Mouse (Mus musculus): ENCODE measurements around the gene Ldlr. TPM values are rescaled to one million over a fixed set of nuclear protein-coding genes. Genes with fewer than 3 reads are reported as not detected.
"Not testable (repeated sequence)": the region's sequence is repeated elsewhere in the genome, so short reads cannot be mapped to it uniquely, and the experiment has no call there.

Ldlr gene
- total RNA-seq, 2 experiments from 2014 or later: 8.4 to 11.5 TPM

DNA sequence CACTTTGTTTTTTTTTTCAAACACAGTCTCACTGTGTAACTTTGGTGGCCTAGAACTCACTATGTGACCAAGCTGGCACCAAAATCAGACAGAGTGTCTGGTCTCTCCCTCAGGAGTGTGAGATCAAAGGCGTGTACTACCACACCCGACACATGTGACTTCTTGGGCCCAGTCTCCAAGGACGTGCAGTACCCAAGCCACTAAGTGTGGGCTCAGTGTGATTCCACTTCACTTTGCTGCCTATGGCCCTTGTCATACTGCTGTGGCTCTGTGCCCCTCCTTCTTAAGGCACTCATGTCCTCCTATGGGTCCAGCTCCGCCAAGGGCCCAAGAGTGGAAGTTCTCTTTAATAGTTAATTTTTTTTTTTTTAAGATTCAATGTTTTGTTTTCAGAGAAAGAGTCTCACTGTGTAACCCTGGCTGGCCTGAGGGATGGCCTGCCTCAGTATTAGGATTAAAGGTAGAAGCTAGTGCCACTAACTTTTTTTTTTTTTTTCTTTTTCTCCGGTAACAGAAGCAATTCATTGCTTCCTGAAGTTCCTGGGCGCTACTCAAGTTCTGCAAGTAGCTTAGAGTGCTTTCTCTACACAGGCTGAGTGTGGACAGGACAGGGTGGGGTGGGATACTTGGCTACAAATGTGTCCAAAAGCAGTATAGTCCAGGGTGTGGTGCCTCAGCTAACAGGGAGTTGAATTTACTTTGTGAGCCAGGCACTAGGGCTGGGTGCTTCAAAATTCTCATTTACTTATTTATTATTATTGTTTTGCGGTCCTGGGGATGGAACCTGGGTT is 61.4 kb downstream of the Ldlr start:
- ATAC-seq (replicated peaks; ENCODE audit: low FRiP score, low TSS enrichment, poor library complexity, severe bottlenecking): no peak

DNA sequence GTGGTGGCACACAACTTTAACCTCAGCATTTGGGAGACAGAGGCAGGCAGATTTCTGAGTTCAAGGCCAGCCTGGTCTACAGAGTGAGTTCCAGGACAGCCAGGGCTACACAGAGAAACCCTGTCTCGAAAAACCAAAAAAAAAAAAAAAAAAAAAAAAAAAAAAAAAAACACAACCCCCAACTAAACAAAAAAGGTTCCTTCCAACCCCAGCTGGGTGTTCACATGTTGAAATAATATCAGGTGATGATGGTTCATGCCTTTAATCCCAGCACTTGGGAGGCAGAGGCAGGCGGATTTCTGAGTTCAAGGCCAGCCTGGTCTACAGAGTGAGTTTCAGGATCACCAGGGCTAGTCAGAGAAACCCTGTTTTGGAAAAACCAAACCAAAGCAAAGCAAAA is 63.0 kb downstream of the Ldlr start:
- not testable (repeated sequence) for ATAC-seq (replicated peaks; ENCODE audit: low FRiP score, low TSS enrichment, poor library complexity, severe bottlenecking)

DNA sequence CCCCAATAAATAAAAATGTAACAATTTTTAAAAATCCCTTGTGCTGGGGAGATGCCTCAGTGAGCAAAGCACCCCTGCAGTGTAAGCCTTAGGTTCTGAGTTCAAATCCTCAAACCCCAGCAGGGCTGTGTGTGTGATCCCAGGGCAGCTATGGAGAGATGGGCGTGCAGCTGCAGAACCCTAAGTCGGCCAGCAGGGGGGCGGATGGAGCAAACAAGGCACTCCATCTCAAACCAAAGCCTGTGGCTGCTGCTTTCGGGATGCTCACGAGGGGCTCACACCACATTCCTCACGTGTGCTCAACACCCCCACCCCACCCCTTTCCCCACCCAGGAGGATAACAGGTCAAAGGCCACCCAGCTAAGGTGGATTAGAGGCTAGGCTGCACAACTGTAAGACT is 63.6 kb downstream of the Ldlr start:
- peak; percentile 86 for ATAC-seq (replicated peaks; ENCODE audit: low FRiP score, low TSS enrichment, poor library complexity, severe bottlenecking)

DNA sequence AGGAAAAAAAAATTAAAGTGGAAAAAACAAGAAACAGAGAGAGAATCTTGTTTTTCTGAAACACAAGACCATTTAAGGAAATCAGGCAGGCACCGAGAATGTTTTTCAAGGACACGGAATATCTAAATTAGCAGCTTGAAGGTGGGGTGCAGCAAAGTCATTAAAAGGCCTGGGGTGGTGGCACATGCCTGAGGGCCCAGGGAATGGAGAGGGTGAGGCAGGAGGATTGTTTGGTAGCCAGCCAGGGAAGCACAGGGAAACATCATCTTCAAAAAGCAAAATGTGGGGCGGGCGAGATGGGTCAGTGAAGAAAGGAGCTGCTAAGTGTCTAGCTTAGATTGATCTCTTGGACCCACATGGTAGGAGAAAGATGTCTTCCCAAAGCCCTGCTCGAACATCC is 64.4 kb downstream of the Ldlr start:
- ATAC-seq (replicated peaks; ENCODE audit: low FRiP score, low TSS enrichment, poor library complexity, severe bottlenecking): no peak

DNA sequence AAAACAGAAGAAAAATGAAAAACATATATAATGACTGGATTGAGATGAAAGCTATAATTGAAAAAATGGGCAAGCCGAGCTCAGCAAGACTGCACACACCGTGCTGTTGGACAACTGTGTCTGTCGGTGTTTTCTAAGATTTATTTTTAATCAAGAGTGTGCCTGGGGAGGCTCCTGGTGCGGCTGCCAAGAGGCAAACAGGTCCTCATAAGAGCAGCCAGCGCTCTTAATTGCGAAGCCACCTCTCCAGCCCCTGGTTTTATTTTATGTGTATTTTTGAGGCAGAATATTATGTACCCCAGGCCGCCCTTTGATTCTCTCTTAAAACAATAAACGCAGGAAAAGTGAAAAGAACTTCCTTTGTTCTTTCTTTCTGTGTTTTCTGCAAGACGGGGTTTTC is 65.0 kb downstream of the Ldlr start:
- no peak for ATAC-seq (replicated peaks; ENCODE audit: low FRiP score, low TSS enrichment, poor library complexity, severe bottlenecking)

DNA sequence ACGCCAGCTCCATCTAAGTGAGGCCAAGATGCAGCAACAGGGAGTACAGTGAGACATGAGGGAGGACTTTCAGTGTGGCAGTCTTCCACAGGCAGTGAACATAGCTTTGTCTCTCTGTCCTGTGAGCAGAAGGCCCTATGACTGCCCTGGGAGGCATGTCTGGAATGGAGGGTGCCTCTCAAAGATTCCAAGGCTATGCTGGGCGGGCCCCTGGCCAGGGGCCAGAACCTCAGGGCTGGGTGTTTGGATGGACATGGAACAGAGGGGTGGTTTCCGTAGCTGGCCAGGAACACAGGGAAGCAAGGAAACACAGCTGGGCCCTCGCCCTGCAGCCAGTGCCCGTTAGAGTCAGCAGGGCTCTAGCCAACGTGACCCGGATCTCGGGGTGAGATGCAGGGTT is 68.6 kb downstream of the Ldlr start:
- ATAC-seq (replicated peaks; ENCODE audit: low FRiP score, low TSS enrichment, poor library complexity, severe bottlenecking): no peak

DNA sequence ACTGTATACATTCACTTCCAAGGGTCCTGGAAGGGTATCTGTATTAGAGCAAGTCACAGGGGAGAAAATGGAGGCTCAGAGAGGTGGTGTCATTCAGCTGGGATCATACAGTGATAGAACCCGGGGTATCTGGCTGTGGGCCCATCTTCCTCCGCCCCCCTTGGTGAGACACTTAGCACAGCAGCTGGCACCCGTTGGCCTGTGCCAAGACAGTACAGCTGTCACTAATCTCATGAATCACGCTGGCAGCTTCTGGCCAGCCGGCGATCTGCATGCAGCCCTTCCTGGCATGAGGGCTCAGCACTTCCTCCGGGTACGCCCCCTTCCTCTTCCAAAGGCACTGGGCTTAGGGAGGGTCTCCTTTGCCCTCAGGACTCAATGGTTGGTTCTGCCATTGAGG is 69.4 kb downstream of the Ldlr start:
- peak; percentile 38; the same call in 1 of the 2 replicates for ATAC-seq (replicated peaks; ENCODE audit: low FRiP score, low TSS enrichment, poor library complexity, severe bottlenecking)

DNA sequence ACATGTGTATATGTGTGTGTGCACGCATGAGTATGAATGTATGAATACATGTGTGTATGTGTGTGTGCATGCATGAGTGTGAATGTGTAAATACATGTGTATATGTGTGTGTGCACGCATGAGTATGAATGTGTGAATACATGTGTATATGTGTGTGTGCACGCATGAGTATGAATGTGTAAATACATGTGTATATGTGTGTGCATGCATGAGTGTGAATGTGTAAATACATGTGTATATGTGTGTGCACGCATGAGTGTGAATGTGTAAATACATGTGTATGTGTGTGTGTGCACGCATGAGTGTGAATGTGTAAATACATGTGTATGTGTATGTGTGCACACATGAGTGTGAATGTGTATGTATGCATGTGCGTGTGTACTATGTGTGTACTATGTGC is 70.2 kb downstream of the Ldlr start:
- not testable (repeated sequence) for ATAC-seq (replicated peaks; ENCODE audit: low FRiP score, low TSS enrichment, poor library complexity, severe bottlenecking)

DNA sequence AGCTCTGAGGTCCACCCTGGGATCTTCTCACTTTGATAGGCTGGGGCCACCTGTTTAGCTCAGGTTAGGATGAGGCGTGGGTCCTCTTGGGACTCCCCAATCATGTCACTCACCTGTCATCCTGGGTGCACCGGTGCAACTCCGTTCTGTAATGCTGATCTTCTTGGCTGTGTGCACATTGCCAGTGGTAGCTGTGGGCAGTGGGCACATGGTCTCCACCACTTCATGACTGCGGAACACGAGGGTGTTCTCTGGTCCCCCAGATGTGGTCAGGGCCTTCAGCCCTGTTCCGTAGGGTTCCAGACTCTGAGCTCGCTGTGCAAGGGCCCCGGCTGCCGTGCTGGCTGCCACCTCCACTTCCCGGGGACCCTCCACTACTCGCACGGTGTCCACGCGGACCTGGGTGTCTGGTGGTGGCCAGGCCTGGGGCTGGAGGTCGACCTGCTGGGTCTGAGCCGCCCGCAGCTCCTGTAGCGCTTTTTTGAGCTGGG is 71.1 kb downstream of the Ldlr start:
- no peak for ATAC-seq (replicated peaks; ENCODE audit: low FRiP score, low TSS enrichment, poor library complexity, severe bottlenecking)

DNA sequence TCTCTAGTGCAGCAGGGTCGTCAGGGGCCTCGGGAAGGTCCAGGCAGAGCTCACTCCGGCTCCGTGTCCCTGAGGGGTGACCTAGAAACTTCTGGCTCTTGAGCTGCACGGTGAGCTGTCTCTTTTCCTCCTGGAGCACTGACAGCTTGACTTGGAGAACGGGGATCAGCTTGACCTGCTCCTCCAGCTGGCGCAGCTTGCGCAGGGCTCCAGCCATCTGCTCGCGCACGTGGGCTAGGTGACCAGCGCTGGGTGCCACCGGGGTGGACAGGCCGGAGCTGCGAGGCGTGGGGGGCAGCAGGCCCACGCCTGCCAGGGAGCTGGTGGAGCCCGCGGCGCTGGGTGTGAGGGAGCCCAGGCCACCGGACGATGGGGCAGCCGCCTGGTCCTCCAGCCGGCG is 71.6 kb downstream of the Ldlr start:
- ATAC-seq (replicated peaks; ENCODE audit: low FRiP score, low TSS enrichment, poor library complexity, severe bottlenecking): no peak

DNA sequence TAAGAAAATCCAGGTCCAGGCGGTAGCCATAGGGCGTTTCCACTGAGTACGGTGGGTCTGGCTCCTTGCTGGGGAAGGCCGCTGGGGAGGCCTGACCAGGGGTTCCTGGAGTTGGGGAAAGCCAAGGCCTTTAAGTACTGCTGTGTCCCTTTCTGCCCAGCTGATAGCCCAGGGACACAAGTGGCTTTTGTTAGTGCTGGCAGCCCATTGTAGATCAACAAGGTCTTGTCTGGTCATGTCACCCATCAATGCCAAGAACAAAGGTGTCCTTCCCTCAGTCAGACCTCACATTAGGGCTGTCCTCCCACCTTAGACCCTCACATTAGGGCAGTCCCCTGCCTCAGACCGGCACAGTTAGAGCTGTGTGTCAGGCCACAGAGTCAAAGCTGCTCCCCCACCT is 72.3 kb downstream of the Ldlr start:
- no peak for ATAC-seq (replicated peaks; ENCODE audit: low FRiP score, low TSS enrichment, poor library complexity, severe bottlenecking)

DNA sequence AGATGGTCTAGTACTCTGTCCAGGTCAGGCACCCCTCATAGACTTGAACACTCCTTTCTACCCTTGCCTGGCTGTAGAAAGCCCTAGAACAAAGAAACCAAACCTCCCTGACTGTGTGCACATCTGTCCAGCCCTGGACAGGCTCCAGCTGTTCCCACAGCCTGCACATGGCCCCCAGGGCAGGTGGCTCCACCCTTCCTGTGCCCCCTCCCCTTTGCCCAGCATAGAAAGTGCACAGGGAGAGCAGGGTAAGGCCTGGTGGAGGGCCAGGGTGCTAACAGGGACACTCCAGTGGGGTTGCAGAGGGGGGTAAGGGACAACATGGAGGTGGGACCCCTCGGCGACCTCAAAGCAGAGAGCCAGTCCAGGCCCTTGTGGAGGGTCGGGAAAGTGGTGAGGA is 73.0 kb downstream of the Ldlr start:
- no peak for ATAC-seq (replicated peaks; ENCODE audit: low FRiP score, low TSS enrichment, poor library complexity, severe bottlenecking)

DNA sequence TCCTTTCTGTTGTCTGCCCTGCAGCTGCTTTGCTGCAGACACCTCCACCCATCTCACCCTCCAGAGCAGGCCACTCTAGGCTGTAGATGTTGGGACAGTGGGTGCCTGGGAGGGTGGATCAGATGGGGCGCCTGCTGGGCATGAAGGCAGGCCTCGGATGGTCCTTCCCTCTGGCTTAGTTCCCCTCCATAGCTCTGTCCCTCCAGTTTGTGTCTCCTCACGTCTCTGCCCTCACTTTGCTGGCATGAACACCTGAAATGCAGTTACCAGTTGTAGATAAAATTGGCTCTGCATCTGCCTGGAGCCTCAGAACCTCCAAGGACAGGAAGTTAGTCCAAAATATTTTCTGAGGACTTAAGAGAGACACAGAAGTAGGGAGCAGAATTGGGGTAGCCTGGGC is 73.6 kb downstream of the Ldlr start:
- ATAC-seq (replicated peaks; ENCODE audit: low FRiP score, low TSS enrichment, poor library complexity, severe bottlenecking): no peak

DNA sequence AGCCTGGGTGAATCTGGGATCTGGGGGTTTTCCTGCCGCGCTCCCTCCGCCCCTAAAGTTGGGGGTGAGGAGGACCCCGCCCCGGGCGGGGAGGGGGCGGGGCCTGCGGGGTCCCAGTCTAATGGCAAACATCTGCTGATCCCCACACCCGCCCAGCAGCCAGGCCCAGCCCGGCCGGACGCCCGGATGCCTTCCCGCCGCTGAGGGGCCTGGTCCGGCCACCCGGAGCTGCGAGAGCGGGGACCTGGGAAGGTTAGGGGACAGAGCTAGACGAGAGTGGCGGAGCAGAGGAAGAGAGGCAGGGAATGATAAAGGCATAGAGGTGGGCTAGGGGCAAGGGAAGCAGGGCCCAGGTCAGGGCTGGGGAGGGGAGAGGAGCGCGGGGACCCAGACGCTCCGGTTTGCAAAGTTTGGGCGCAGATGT is 74.7 kb downstream of the Ldlr start:
- peak; percentile 28 for ATAC-seq (replicated peaks; ENCODE audit: low FRiP score, low TSS enrichment, poor library complexity, severe bottlenecking)

DNA sequence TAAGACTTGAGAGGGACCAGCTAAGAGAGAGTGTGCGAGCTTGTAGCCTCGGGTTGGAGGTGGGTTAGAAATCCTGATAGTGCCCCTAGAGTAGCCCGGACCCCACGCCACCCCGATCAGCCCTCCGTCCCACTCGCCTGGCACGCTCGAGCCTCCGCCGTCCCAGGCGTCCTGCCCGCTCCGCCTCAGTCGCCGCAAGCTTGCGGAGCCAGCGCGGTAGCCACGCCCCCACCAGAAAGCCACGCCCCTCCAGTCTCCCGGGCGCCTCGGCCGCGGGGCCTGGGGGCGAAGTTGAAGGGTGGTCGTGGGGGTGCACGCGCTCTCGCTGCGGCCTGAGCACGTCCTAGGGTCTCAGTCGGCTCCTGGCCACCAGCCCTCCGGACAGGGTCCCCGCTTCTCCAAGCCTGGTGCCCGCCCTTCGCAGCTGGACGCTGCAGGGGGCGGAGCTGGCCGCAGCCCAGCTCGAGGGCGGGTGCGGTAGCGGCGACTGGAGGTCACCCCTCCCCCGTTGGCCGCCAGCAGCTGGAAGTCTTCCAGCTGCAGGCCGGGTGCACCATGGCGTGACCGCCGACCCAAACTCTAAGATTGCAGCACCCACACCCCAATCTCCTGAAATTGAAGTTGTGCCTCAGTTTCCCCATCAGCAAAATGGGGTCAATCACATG is 75.2 kb downstream of the Ldlr start, which contains the start of gene Kank2:
TSS of gene Kank2 (minus strand) at position 400 of the 665 bp plus-strand sequence.
- ATAC-seq (replicated peaks; ENCODE audit: low FRiP score, low TSS enrichment, poor library complexity, severe bottlenecking): peak; percentile 75

DNA sequence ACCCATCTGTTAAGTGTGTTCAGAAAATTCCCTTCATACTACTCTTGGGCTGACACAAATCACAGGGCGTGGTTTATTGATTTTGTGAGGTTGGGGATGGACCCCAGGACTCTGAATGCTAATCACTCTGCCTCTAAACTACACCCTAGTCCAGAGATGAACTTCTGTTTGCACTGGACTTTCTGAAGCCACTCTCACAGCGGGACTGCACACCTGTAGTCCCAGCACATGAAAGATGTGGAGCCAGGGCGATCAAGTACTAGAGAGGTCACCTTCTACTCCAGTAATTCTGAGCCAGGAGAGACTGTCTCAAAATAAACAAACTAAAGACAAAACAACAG is 75.7 kb downstream of the Ldlr start:
- ATAC-seq (replicated peaks; ENCODE audit: low FRiP score, low TSS enrichment, poor library complexity, severe bottlenecking): no peak

Other genes with a start within 250 kb of the Ldlr start
- 17.0 and 26.4 TPM in 2 replicates for gene Tmed1, start 213.2 kb upstream of the Ldlr start, total RNA-seq (2014; fragmentation: Nextera tagmentation)
- 13.5 and 14.6 TPM in 2 replicates for gene Tmed1, start 213.2 kb upstream of the Ldlr start, total RNA-seq (2017)
- 2.5 and 5.3 TPM in 2 replicates for gene AB124611, start 197.3 kb upstream of the Ldlr start, total RNA-seq (2014; fragmentation: Nextera tagmentation)
- gene AB124611, start 197.3 kb upstream of the Ldlr start, total RNA-seq (2017): 1.8 and 11.3 TPM in 2 replicates
- 95.2 and 131 TPM in 2 replicates for gene Carm1, start 176.6 kb upstream of the Ldlr start, total RNA-seq (2014; fragmentation: Nextera tagmentation)
- gene Carm1, start 176.6 kb upstream of the Ldlr start, total RNA-seq (2017): 24.9 and 46.0 TPM in 2 replicates
- gene Timm29, start 130.8 kb upstream of the Ldlr start, total RNA-seq (2014; fragmentation: Nextera tagmentation): 27.2 and 30.2 TPM in 2 replicates
- 37.6 and 51.4 TPM in 2 replicates for gene Timm29, start 130.8 kb upstream of the Ldlr start, total RNA-seq (2017)
- gene Yipf2, start 130.7 kb upstream of the Ldlr start, total RNA-seq (2014; fragmentation: Nextera tagmentation): 3.6 and 5.6 TPM in 2 replicates
- 3.1 and 4.9 TPM in 2 replicates for gene Yipf2, start 130.7 kb upstream of the Ldlr start, total RNA-seq (2017)
- gene Smarca4, start 107.3 kb upstream of the Ldlr start, total RNA-seq (2014; fragmentation: Nextera tagmentation): 96.0 and 106 TPM in 2 replicates
- gene Smarca4, start 107.3 kb upstream of the Ldlr start, total RNA-seq (2017): 55.3 and 82.3 TPM in 2 replicates
- 49.0 and 79.0 TPM in 2 replicates for gene Spc24, start 36.8 kb downstream of the Ldlr start, total RNA-seq (2014; fragmentation: Nextera tagmentation)
- gene Spc24, start 36.8 kb downstream of the Ldlr start, total RNA-seq (2017): 77.1 and 107 TPM in 2 replicates
- 0.61 TPM in 1 of 2 replicates, not detected in the other for gene Kank2, start 75.3 kb downstream of the Ldlr start, total RNA-seq (2014; fragmentation: Nextera tagmentation)
- 0.23 TPM in 1 of 2 replicates, not detected in the other for gene Kank2, start 75.3 kb downstream of the Ldlr start, total RNA-seq (2017)
- not detected in 2 replicates for gene Angptl8, start 112.0 kb downstream of the Ldlr start, total RNA-seq (2014; fragmentation: Nextera tagmentation)
- not detected in 2 replicates for gene Angptl8, start 112.0 kb downstream of the Ldlr start, total RNA-seq (2017)
- 0.37 and 0.57 TPM in 2 replicates for gene Dock6, start 129.2 kb downstream of the Ldlr start, total RNA-seq (2014; fragmentation: Nextera tagmentation)
- gene Dock6, start 129.2 kb downstream of the Ldlr start, total RNA-seq (2017): 0.15 and 0.23 TPM in 2 replicates
- 4.9 and 8.7 TPM in 2 replicates for gene Rab3d, start 194.7 kb downstream of the Ldlr start, total RNA-seq (2014; fragmentation: Nextera tagmentation)
- gene Rab3d, start 194.7 kb downstream of the Ldlr start, total RNA-seq (2017): 8.1 and 8.6 TPM in 2 replicates
- gene Ccdc159, start 204.0 kb downstream of the Ldlr start, total RNA-seq (2014; fragmentation: Nextera tagmentation): not detected in 2 replicates
- gene Ccdc159, start 204.0 kb downstream of the Ldlr start, total RNA-seq (2017): 0.46 TPM in 1 of 2 replicates, not detected in the other
- gene Tmem205, start 204.1 kb downstream of the Ldlr start, total RNA-seq (2014; fragmentation: Nextera tagmentation): 9.1 and 11.4 TPM in 2 replicates
- 4.1 and 8.5 TPM in 2 replicates for gene Tmem205, start 204.1 kb downstream of the Ldlr start, total RNA-seq (2017)
- gene Plppr2, start 213.6 kb downstream of the Ldlr start, total RNA-seq (2014; fragmentation: Nextera tagmentation): not detected in 2 replicates
- gene Plppr2, start 213.6 kb downstream of the Ldlr start, total RNA-seq (2017): not detected in 2 replicates
- gene Swsap1, start 232.3 kb downstream of the Ldlr start, total RNA-seq (2014; fragmentation: Nextera tagmentation): 4.1 and 9.1 TPM in 2 replicates
- 1.2 and 4.8 TPM in 2 replicates for gene Swsap1, start 232.3 kb downstream of the Ldlr start, total RNA-seq (2017)
- 109 and 131 TPM in 2 replicates for gene Epor, start 240.0 kb downstream of the Ldlr start, total RNA-seq (2014; fragmentation: Nextera tagmentation)
- gene Epor, start 240.0 kb downstream of the Ldlr start, total RNA-seq (2017): 35.2 and 48.6 TPM in 2 replicates

Measured in megakaryocyte-erythroid progenitor cell, adult 5-6 weeks (primary cell).